Mouse (Mus musculus) small intestine, adult 2 months (tissue): ENCODE measurements around the gene Sarm1. TPM values are rescaled to one million over a fixed set of nuclear protein-coding genes. Genes with fewer than 3 reads are reported as not detected.

Source experiments
- H3K27ac ChIP-seq: fragments of 200-500 bp; 2 replicates; pipeline ENCODE4 v1.5.1; 2012; ENCODE audit warnings: low read depth, low read length, control low read depth, inconsistent platforms; ENCODE audit not compliant: insufficient read depth
- H3K27me3 ChIP-seq: fragments of 200-500 bp; 2 replicates; pipeline ENCODE4 v1.6.1; 2012; ENCODE audit warnings: mild to moderate bottlenecking, moderate library complexity, low read length, inconsistent platforms; ENCODE audit not compliant: control insufficient read depth, insufficient read depth
- H3K36me3 ChIP-seq: fragments of 200-500 bp; 2 replicates; pipeline ENCODE4 v1.6.1; 2012; ENCODE audit warnings: mild to moderate bottlenecking, low read length, control low read depth, inconsistent platforms; ENCODE audit not compliant: control insufficient read depth, insufficient read depth
- H3K4me1 ChIP-seq: fragments of 200-500 bp; 2 replicates; pipeline ENCODE4 v1.6.1; 2012; ENCODE audit warnings: low read length, inconsistent platforms, mixed read lengths; ENCODE audit not compliant: control insufficient read depth, insufficient read depth, insufficient read length
- H3K4me3 ChIP-seq: fragments of 200-500 bp; 2 replicates; pipeline ENCODE4 v1.5.1; 2012; ENCODE audit warnings: low read depth, mild to moderate bottlenecking, control low read depth, inconsistent platforms, low read length, moderate library complexity
- CTCF ChIP-seq: fragments of 200-500 bp; IDR thresholded peaks from 2 replicates; pipeline ENCODE4 v1.5.1; 2012; ENCODE audit warnings: low read depth, mild to moderate bottlenecking, control low read depth, inconsistent platforms, low read length, moderate library complexity, mixed read lengths; ENCODE audit not compliant: insufficient replicate concordance, insufficient read length; ENCODE audit errors: extremely low read depth
- POLR2A ChIP-seq: fragments of 200-500 bp; IDR thresholded peaks from 2 replicates; pipeline ENCODE4 v1.6.1; 2012; ENCODE audit warnings: low read depth, mild to moderate bottlenecking, control low read depth, inconsistent platforms, low read length, moderate library complexity
- WGBS: fragments of 180-500 bp; shearing (Covaris S2); methylation state at CpG from one replicate; pipeline ENCODE4 v1.1.7; 2018; 5-methylcytosine and 5-hydroxymethylcytosine counted together
- polyA plus RNA-seq: library from polyadenylated mRNA; depleted of rRNA; stranded (reverse); fragments of >200 nt; gene quantifications from 2 replicates; pipeline ENCODE4 v1.2.3, GENCODE M21; 2012; rRNA removed

Gene Sarm1
- polyA plus RNA-seq, 1 experiment, result 0.60 TPM

- H3K36me3 ChIP-seq, result no peaks in the 10 kb centered on the region
- H3K27me3 ChIP-seq, result no peaks in the 10 kb centered on the region
- peak overlapping the region; percentile 93 for H3K27ac ChIP-seq
- H3K4me3 ChIP-seq, result no peak overlapping the region
- WGBS, result 23% methylated on average over 10 of the region's 10 CpGs
- TF ChIP-seq CTCF, result no peak
- no peak for TF ChIP-seq POLR2A
- H3K4me1 ChIP-seq, result peaks cover 35% of the 10 kb centered on the region
These were observed 66.4 kb downstream of the Sarm1 start for GRCm38 (mm10) chr11:78431176-78431575.

- Histone ChIP-seq H3K4me3 (no peak overlapping the region), H3K27me3 (no peaks in the 10 kb centered on the region), H3K27ac (peak overlapping the region; percentile 87), H3K4me1 (peaks cover 27% of the 10 kb centered on the region; the same call in 1 of the 2 replicates), H3K36me3 (no peaks in the 10 kb centered on the region)
- 58% methylated on average over 11 of the region's 11 CpGs for WGBS
- TF ChIP-seq POLR2A, result no peak; the same call in 1 of the 2 replicates
- TF ChIP-seq CTCF, result no peak
These were observed 67.2 kb downstream of the Sarm1 start for GRCm38 (mm10) chr11:78430195-78430878.

DNA sequence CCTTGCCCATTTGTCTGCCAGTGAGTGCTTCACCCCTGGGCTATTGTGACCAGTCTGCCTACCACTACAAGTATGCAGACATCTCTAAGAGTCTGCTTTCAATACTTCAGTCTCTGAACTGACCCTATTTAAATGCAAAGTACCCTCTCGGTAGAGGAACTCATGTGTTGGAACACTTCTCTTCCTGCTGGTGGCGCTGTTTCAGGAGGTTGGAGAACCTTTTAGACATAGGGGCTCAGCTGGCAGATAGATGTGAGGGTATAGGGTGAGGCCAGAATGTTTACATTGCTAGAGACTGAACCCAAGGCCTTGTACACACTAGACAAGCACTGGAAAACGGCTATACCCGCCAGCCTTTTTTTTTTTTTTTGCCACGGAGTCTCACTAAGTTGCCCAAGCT is 69.2 kb downstream of the Sarm1 start:
- peak overlapping the region; percentile 52 for H3K27ac ChIP-seq
- WGBS, result 72% methylated on average over 5 of the region's 5 CpGs
- no peaks in the 10 kb centered on the region for H3K27me3 ChIP-seq
- H3K4me1 ChIP-seq, result peaks cover 12% of the 10 kb centered on the region; the same call in 1 of the 2 replicates
- no peak overlapping the region for H3K4me3 ChIP-seq
- TF ChIP-seq POLR2A (no peak), CTCF (no peak)
- no peaks in the 10 kb centered on the region for H3K36me3 ChIP-seq

DNA sequence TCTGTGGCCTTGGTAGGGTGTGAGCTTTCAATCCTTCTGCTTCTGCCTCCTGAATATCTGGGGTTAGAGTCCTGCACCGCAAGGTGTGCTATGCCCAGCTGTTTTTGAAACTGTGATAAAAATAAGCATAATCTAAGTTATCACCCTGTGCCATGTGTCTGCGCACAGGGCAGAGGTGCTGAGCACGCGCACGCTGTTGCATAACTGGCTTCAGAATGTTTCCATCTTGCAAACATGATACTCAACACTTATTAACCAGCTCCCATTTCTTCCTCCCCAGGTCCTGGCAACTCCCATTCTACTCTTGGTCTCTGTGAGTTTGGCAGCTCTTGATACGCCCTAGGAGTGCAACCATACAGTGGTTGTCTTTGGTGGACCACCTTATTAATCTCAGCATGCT is 69.9 kb downstream of the Sarm1 start:
- Histone ChIP-seq H3K4me1 (peaks cover 14% of the 10 kb centered on the region), H3K4me3 (no peak overlapping the region), H3K36me3 (no peaks in the 10 kb centered on the region), H3K27me3 (no peaks in the 10 kb centered on the region), H3K27ac (peak overlapping the region; percentile 87)
- WGBS, result 34% methylated on average over 6 of the region's 6 CpGs
- TF ChIP-seq CTCF (no peak), POLR2A (no peak)

DNA sequence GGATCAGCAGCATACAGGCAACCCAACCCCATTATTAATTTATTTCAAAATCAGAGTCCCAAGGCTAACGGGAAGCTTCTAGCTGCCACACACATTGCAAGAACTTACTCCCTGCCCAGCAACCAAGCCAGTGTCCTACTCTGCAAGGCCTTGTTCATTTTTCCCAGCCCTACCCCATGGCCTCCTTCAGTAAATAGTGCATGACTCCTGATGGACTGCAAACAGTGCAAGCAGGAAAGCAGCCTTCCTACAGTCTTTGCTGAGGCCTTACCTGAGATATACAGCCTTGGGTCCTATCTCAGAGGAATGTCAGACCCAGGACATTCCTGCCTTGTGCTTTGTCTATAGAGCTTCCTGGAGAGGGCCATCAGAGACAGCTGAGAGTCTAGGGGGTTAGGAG is 72.0 kb downstream of the Sarm1 start:
- peaks cover 3% of the 10 kb centered on the region for H3K36me3 ChIP-seq
- 89% methylated on average over 1 of the region's 1 CpGs for WGBS
- peaks cover 14% of the 10 kb centered on the region for H3K4me1 ChIP-seq
- H3K27ac ChIP-seq, result no peak overlapping the region
- no peaks in the 10 kb centered on the region for H3K27me3 ChIP-seq
- TF ChIP-seq POLR2A (no peak), CTCF (no peak)
- H3K4me3 ChIP-seq, result no peak overlapping the region

GRCm38 (mm10) chr11:78424352-78424751 is 73.2 kb downstream of the Sarm1 start:
- TF ChIP-seq POLR2A (no peak), CTCF (no peak)
- H3K36me3 ChIP-seq, result peaks cover 9% of the 10 kb centered on the region
- no peak overlapping the region for H3K27ac ChIP-seq
- 80% methylated on average over 2 of the region's 2 CpGs for WGBS
- H3K27me3 ChIP-seq, result no peaks in the 10 kb centered on the region
- H3K4me3 ChIP-seq, result no peak overlapping the region
- H3K4me1 ChIP-seq, result peaks cover 14% of the 10 kb centered on the region

Other genes starting within 250 kb of the Sarm1 start
- 38.2 and 51.7 TPM in 2 replicates for gene 2610507B11Rik, start 236.0 kb downstream of the Sarm1 start, polyA plus RNA-seq
- gene BC030499, start 206.9 kb downstream of the Sarm1 start, polyA plus RNA-seq, result 0.14 and 0.18 TPM in 2 replicates
- 5.1 and 7.5 TPM in 2 replicates for gene Spag5, start 196.2 kb downstream of the Sarm1 start, polyA plus RNA-seq
- gene Aldoc, start 174.8 kb downstream of the Sarm1 start, polyA plus RNA-seq, result 8.8 and 11.7 TPM in 2 replicates
- gene Pigs, start 169.3 kb downstream of the Sarm1 start, polyA plus RNA-seq, result 47.6 and 70.8 TPM in 2 replicates
- 12.7 and 13.3 TPM in 2 replicates for gene Unc119, start 154.3 kb downstream of the Sarm1 start, polyA plus RNA-seq
- 0.06 TPM in 1 of 2 replicates, not detected in the other for gene Foxn1, start 111.2 kb downstream of the Sarm1 start, polyA plus RNA-seq
- gene Slc13a2, start 75.5 kb downstream of the Sarm1 start, polyA plus RNA-seq, result 24.9 and 374 TPM in 2 replicates
- 117 and 341 TPM in 2 replicates for gene Slc46a1, start 32.1 kb downstream of the Sarm1 start, polyA plus RNA-seq
- 3.2 and 21.1 TPM in 2 replicates for gene Vtn, start 1.3 kb upstream of the Sarm1 start, polyA plus RNA-seq
- gene Sebox, start 5.7 kb upstream of the Sarm1 start, polyA plus RNA-seq, result not detected in 2 replicates
- gene Tmem199, start 14.4 kb upstream of the Sarm1 start, polyA plus RNA-seq, result 3.7 and 3.8 TPM in 2 replicates
- gene Poldip2, start 14.4 kb upstream of the Sarm1 start, polyA plus RNA-seq, result 18.1 and 24.9 TPM in 2 replicates
- gene Tnfaip1, start 38.6 kb upstream of the Sarm1 start, polyA plus RNA-seq, result 31.3 and 64.5 TPM in 2 replicates
- 114 and 137 TPM in 2 replicates for gene Ift20, start 38.6 kb upstream of the Sarm1 start, polyA plus RNA-seq
- 32.4 and 47.0 TPM in 2 replicates for gene Tmem97, start 53.0 kb upstream of the Sarm1 start, polyA plus RNA-seq
- gene Nlk, start 199.6 kb upstream of the Sarm1 start, polyA plus RNA-seq, result 7.8 and 9.8 TPM in 2 replicates